Mouse (Mus musculus): ENCODE measurements around the gene Cdc37. TPM values are rescaled to one million over a fixed set of nuclear protein-coding genes. Genes with fewer than 3 reads are reported as not detected.
A peak's percentile ranks its signal among the peaks of the same experiment; 100 is the strongest.

The Cdc37 gene
- polyA plus RNA-seq, 1 experiment: 65.5 TPM

DNA sequence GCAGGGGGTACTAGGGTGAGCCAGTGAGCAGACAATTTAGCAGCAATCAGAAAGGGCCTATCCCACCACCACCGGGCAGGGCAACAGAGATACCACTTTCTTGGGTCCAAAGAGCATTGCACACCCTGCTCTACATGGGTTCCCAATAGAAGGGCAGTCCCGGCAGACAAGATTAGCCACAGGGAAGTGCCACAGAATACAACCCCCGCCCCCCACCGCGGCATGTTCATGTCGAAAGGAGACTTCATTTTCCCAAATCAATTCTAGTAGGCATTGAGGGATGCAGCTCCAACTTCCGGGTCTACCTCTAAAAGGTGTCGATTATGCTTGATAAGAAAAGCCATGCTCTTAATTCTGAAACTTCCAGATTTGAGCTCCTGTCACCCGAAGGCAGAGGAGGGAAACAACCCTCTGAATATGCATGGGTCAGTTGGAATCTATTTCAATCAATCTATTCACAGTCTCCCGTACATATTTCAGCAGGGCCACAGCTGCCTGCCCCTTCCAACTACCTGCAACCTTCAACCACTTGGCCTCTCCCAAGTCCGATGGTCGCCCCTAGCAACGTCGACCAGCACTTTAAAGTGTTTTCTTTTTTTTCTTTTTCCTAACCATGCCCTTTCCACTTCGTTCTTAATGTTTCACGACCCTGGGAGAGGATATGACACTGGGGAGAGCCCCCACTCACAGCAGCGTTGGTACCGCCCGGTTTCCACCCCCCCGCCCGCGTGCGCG lies 58.6 kb downstream of the Cdc37 start:
- no peak for DNase-seq
- Histone ChIP-seq H3K4me1 (ENCODE audit: control insufficient read depth, insufficient read depth, low read length) (0 out of 2 replicates have a peak, but pooled peaks cover 2% of the 10 kb centered on the region), H3K4me3 (replicated peaks; ENCODE audit: extremely low read depth, low read depth, low read length) (peak overlapping the region; percentile 90)
- TF ChIP-seq CTCF (IDR thresholded peaks at IDR 0.05; ENCODE audit: insufficient read depth, low read length) (no peak), POLR2A (IDR thresholded peaks at IDR 0.05; ENCODE audit: borderline replicate concordance, extremely low read depth, low read depth, low read length) (no peak)
- 2% methylated on average over 24 of the region's 24 CpGs for WGBS

DNA sequence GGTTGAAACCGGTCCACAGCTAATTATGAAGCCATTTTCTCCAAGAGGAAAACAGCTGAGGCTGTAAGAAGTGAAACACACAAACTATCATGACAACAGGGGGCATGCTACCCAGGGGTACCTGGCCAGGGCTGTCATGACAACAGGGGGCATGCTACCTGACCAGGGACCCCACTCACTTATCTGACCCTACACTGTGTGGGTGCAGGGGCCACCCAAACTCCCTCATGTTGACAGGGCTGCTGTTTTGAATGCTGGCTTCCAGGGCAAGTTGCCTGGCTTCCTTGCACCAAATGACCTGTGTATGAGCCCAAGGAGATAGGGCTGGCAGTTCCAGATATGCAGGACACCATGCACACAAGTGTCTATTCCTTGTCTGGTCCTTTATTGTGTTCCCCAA lies 59.2 kb downstream of the Cdc37 start:
- H3K4me1 ChIP-seq (ENCODE audit: control insufficient read depth, insufficient read depth, low read length): 0 out of 2 replicates have a peak, but pooled peaks cover 2% of the 10 kb centered on the region
- TF ChIP-seq CTCF (IDR thresholded peaks at IDR 0.05; ENCODE audit: insufficient read depth, low read length) (no peak), POLR2A (IDR thresholded peaks at IDR 0.05; ENCODE audit: borderline replicate concordance, extremely low read depth, low read depth, low read length) (no peak)
- no peak for DNase-seq
- WGBS: 88% methylated on average over 1 of the region's 1 CpGs
- H3K4me3 ChIP-seq (replicated peaks; ENCODE audit: extremely low read depth, low read depth, low read length): no peak overlapping the region

DNA sequence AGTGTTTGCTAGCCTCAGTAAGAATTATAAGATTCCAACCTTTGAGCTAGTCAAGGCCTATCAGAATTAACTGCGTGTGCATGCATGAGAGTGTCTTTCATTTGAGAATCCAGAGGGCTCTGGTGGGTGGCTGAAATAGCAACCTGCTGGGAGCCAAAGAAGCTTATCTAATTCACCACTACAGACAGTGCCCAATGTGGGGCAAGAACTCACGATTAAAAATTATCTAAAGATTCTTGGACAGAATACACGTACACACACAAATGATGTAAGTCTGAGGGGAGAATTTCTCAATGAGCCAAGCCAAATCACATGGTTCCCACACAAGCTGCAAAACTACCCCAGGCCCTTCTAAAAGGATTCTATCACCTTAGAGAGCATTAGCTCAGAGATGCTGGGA lies 66.5 kb downstream of the Cdc37 start:
- DNase-seq: no peak
- WGBS: 70% methylated on average over 3 of the region's 3 CpGs

More for the DNA sequence above, 66.5 kb downstream of the Cdc37 start:
- H3K4me1 ChIP-seq (ENCODE audit: control insufficient read depth, insufficient read depth, low read length): no peaks in the 10 kb centered on the region
- H3K4me3 ChIP-seq (replicated peaks; ENCODE audit: extremely low read depth, low read depth, low read length): no peak overlapping the region
- TF ChIP-seq CTCF (IDR thresholded peaks at IDR 0.05; ENCODE audit: insufficient read depth, low read length) (no peak), POLR2A (IDR thresholded peaks at IDR 0.05; ENCODE audit: borderline replicate concordance, extremely low read depth, low read depth, low read length) (no peak)

Other genes with a start within 250 kb of the Cdc37 start
- 20.5 and 22.8 TPM in 2 replicates for gene Dnmt1, start 190.1 kb downstream of the Cdc37 start, polyA plus RNA-seq (2012; rRNA removed)
- 24.2 and 32.1 TPM in 2 replicates for gene S1pr2, start 173.2 kb downstream of the Cdc37 start, polyA plus RNA-seq (2012; rRNA removed)
- gene Mrpl4, start 147.2 kb downstream of the Cdc37 start, polyA plus RNA-seq (2012; rRNA removed): 113 and 130 TPM in 2 replicates
- 332 and 372 TPM in 2 replicates for gene Icam1, start 134.0 kb downstream of the Cdc37 start, polyA plus RNA-seq (2012; rRNA removed)
- 1.8 and 1.9 TPM in 2 replicates for gene Icam4, start 120.6 kb downstream of the Cdc37 start, polyA plus RNA-seq (2012; rRNA removed)
- 0.69 and 0.77 TPM in 2 replicates for gene Icam5, start 117.9 kb downstream of the Cdc37 start, polyA plus RNA-seq (2012; rRNA removed)
- not detected in 2 replicates for gene Zglp1, start 82.9 kb downstream of the Cdc37 start, polyA plus RNA-seq (2012; rRNA removed)
- gene Gm49373, start 76.9 kb downstream of the Cdc37 start, polyA plus RNA-seq (2012; rRNA removed): 0.17 and 0.37 TPM in 2 replicates
- gene Fdx1l, start 76.4 kb downstream of the Cdc37 start, polyA plus RNA-seq (2012; rRNA removed): 43.1 and 46.7 TPM in 2 replicates
- gene Gm38431, start 58.0 kb downstream of the Cdc37 start, polyA plus RNA-seq (2012; rRNA removed): 3.0 and 9.7 TPM in 2 replicates
- gene Raver1, start 58.0 kb downstream of the Cdc37 start, polyA plus RNA-seq (2012; rRNA removed): 61.9 and 63.4 TPM in 2 replicates
- gene Tyk2, start 18.7 kb downstream of the Cdc37 start, polyA plus RNA-seq (2012; rRNA removed): 33.7 and 34.3 TPM in 2 replicates
- 13.1 and 13.8 TPM in 2 replicates for gene Pde4a, start 15.7 kb upstream of the Cdc37 start, polyA plus RNA-seq (2012; rRNA removed)
- gene Keap1, start 89.4 kb upstream of the Cdc37 start, polyA plus RNA-seq (2012; rRNA removed): 81.2 and 88.3 TPM in 2 replicates
- 9.7 and 11.3 TPM in 2 replicates for gene S1pr5, start 98.5 kb upstream of the Cdc37 start, polyA plus RNA-seq (2012; rRNA removed)
- 31.9 and 36.8 TPM in 2 replicates for gene Atg4d, start 115.3 kb upstream of the Cdc37 start, polyA plus RNA-seq (2012; rRNA removed)
- 16.9 and 21.5 TPM in 2 replicates for gene Kri1, start 138.0 kb upstream of the Cdc37 start, polyA plus RNA-seq (2012; rRNA removed)
- gene Cdkn2d, start 141.4 kb upstream of the Cdc37 start, polyA plus RNA-seq (2012; rRNA removed): 33.5 and 34.7 TPM in 2 replicates
- gene Ap1m2, start 162.4 kb upstream of the Cdc37 start, polyA plus RNA-seq (2012; rRNA removed): 21.4 and 33.9 TPM in 2 replicates
- 192 and 271 TPM in 2 replicates for gene Slc44a2, start 170.7 kb upstream of the Cdc37 start, polyA plus RNA-seq (2012; rRNA removed)
- 31.8 and 35.2 TPM in 2 replicates for gene Ilf3, start 217.9 kb upstream of the Cdc37 start, polyA plus RNA-seq (2012; rRNA removed)

Data from lung, adult 2 months (tissue).